Mouse (Mus musculus): ENCODE results near the gene 9130023H24Rik. TPM values are rescaled to one million over a fixed set of nuclear protein-coding genes. Genes with fewer than 3 reads are reported as not detected.

Gene 9130023H24Rik
- polyA plus RNA-seq, 1 experiment: 3.3 TPM

GRCm38 (mm10) chr7:128203071-128203470 lies 34.8 kb downstream of the 9130023H24Rik start:
- no peak overlapping the region for H3K4me2 ChIP-seq (ENCODE audit: low read depth)
- H3K27me3 ChIP-seq (ENCODE audit: control insufficient read depth, insufficient read depth, insufficient read length): peaks cover 23% of the 10 kb centered on the region
- H3K4me3 ChIP-seq: no peak overlapping the region
- no peak overlapping the region for H3ac ChIP-seq (ENCODE audit: control insufficient read depth, insufficient read length)
- H3K36me3 ChIP-seq (ENCODE audit: control insufficient read depth, insufficient read depth): peaks cover 13% of the 10 kb centered on the region
- TF ChIP-seq TCF12 (IDR thresholded peaks at IDR 0.05; ENCODE audit: insufficient read depth, poor library complexity, severe bottlenecking): no peak
- no peak for TF ChIP-seq E2F4 (IDR thresholded peaks at IDR 0.05; ENCODE audit: insufficient read depth)
- H3K79me2 ChIP-seq (ENCODE audit: control insufficient read depth, insufficient read depth): peaks cover 3% of the 10 kb centered on the region

- peak; percentile 60 for TF ChIP-seq POLR2AphosphoS2 (IDR thresholded peaks at IDR 0.05; ENCODE audit: insufficient read length, low read depth)
- no peak for TF ChIP-seq TCF12 (IDR thresholded peaks at IDR 0.05; ENCODE audit: insufficient read depth, poor library complexity, severe bottlenecking)
- TF ChIP-seq REST (IDR thresholded peaks at IDR 0.05; ENCODE audit: insufficient read depth, insufficient read length): no peak
- TF ChIP-seq POLR2A (IDR thresholded peaks at IDR 0.05; ENCODE audit: insufficient read length, low read depth): peak; percentile 23
- peaks cover 3% of the 10 kb centered on the region for H3K79me2 ChIP-seq (ENCODE audit: control insufficient read depth, insufficient read depth)
- no peak overlapping the region for H3ac ChIP-seq (ENCODE audit: control insufficient read depth, insufficient read length)
- H3K4me2 ChIP-seq (ENCODE audit: low read depth): no peak overlapping the region
- H3K27me3 ChIP-seq (ENCODE audit: control insufficient read depth, insufficient read depth, insufficient read length): peaks cover 29% of the 10 kb centered on the region
- peaks cover 13% of the 10 kb centered on the region for H3K36me3 ChIP-seq (ENCODE audit: control insufficient read depth, insufficient read depth)
- no peak overlapping the region for H3K4me3 ChIP-seq
Measured at GRCm38 (mm10) chr7:128201607-128202006, 36.2 kb downstream of the 9130023H24Rik start.

Other genes with a start within 250 kb of the 9130023H24Rik start
- 3.9 TPM for gene Pycard, start 244.2 kb downstream of the 9130023H24Rik start, polyA plus RNA-seq (2012; fragmentation: generic; extraction: Trizol)
- 468 TPM for gene Trim72, start 234.1 kb downstream of the 9130023H24Rik start, polyA plus RNA-seq (2012; fragmentation: generic; extraction: Trizol)
- 0.14 TPM for gene Itgam, start 175.4 kb downstream of the 9130023H24Rik start, polyA plus RNA-seq (2012; fragmentation: generic; extraction: Trizol)
- gene Gm49368, start 175.3 kb downstream of the 9130023H24Rik start, polyA plus RNA-seq (2012; fragmentation: generic; extraction: Trizol): not detected
- not detected for gene Itgax, start 108.5 kb downstream of the 9130023H24Rik start, polyA plus RNA-seq (2012; fragmentation: generic; extraction: Trizol)
- gene Itgad, start 83.7 kb downstream of the 9130023H24Rik start, polyA plus RNA-seq (2012; fragmentation: generic; extraction: Trizol): 0.13 TPM
- 1,017 TPM for gene Cox6a2, start 31.6 kb downstream of the 9130023H24Rik start, polyA plus RNA-seq (2012; fragmentation: generic; extraction: Trizol)
- gene Armc5, start 689 bp downstream of the 9130023H24Rik start, polyA plus RNA-seq (2012; fragmentation: generic; extraction: Trizol): 16.7 TPM
- 58.1 TPM for gene Tgfb1i1, start 8.8 kb upstream of the 9130023H24Rik start, polyA plus RNA-seq (2012; fragmentation: generic; extraction: Trizol)
- not detected for gene Slc5a2, start 27.6 kb upstream of the 9130023H24Rik start, polyA plus RNA-seq (2012; fragmentation: generic; extraction: Trizol)
- gene BC017158, start 60.1 kb upstream of the 9130023H24Rik start, polyA plus RNA-seq (2012; fragmentation: generic; extraction: Trizol): 10.9 TPM
- 8.5 TPM for gene Rgs10, start 180.7 kb upstream of the 9130023H24Rik start, polyA plus RNA-seq (2012; fragmentation: generic; extraction: Trizol)
- 31.4 TPM for gene Tial1, start 223.7 kb upstream of the 9130023H24Rik start, polyA plus RNA-seq (2012; fragmentation: generic; extraction: Trizol)